Mouse (Mus musculus) heart, embryonic 11.5 days (tissue): ENCODE measurements around the gene Pmvk. TPM values are rescaled to one million over a fixed set of nuclear protein-coding genes. Genes with fewer than 3 reads are reported as not detected.

Experiments
- ATAC-seq: fragments of 200-750 bp; cut with Nextera tagmentation; replicated peaks from 2 replicates; pipeline ENCODE4 v1.8.0; 2017; ENCODE audit warnings: moderate library complexity; ENCODE audit not compliant: insufficient number of reproducible peaks, low FRiP score, low TSS enrichment
- H3K27ac ChIP-seq: fragments of 300-500 bp; sonication (generic); 2 replicates; pipeline ENCODE4 v1.5.1; 2014; ENCODE audit warnings: mild to moderate bottlenecking, low read depth, low read length
- H3K27me3 ChIP-seq: fragments of 300-500 bp; sonication (generic); 2 replicates; pipeline ENCODE4 v1.6.1; 2014; ENCODE audit warnings: mild to moderate bottlenecking, low read length, mixed read lengths; ENCODE audit not compliant: control insufficient read depth, insufficient read depth
- H3K36me3 ChIP-seq: fragments of 300-500 bp; sonication (generic); 2 replicates; pipeline ENCODE4 v1.6.1; 2014; ENCODE audit warnings: mild to moderate bottlenecking, low read length, moderate library complexity, mixed read lengths; ENCODE audit not compliant: control insufficient read depth, insufficient read depth
- H3K4me1 ChIP-seq: fragments of 300-500 bp; sonication (generic); 2 replicates; pipeline ENCODE4 v1.6.1; 2014; ENCODE audit warnings: low read length; ENCODE audit not compliant: control insufficient read depth, insufficient read depth
- H3K4me2 ChIP-seq: fragments of 300-500 bp; sonication (generic); 2 replicates; pipeline ENCODE4 v1.6.1; 2014; ENCODE audit warnings: mild to moderate bottlenecking, moderate library complexity
- H3K4me3 ChIP-seq: fragments of 300-500 bp; sonication (generic); 2 replicates; pipeline ENCODE4 v1.5.1; 2014; ENCODE audit warnings: low read depth, low read length
- H3K9ac ChIP-seq: fragments of 300-500 bp; sonication (generic); 2 replicates; pipeline ENCODE4 v1.6.1; 2014; ENCODE audit warnings: mild to moderate bottlenecking, low read depth, low read length, moderate library complexity
- H3K9me3 ChIP-seq: fragments of 300-500 bp; sonication (generic); replicated peaks from 2 replicates; pipeline ENCODE4 v1.6.1; 2016; ENCODE audit warnings: low read length; ENCODE audit not compliant: control insufficient read depth
- WGBS: fragments of 180-500 bp; shearing (Covaris S2); extraction: QIAGEN DNeasy Blood & Tissue Kit; methylation state at CpG from one replicate; pipeline ENCODE4 v1.1.7; 2014; ENCODE audit not compliant: insufficient replicate concordance; 5-methylcytosine and 5-hydroxymethylcytosine counted together
- polyA plus RNA-seq: library from polyadenylated mRNA; unstranded; fragments of >200 nt; fragmentation: Nextera tagmentation; extraction: Ambion mirVana; gene quantifications from 2 replicates; pipeline ENCODE4 v1.2.1, GENCODE M21; 2014

Pmvk gene
- polyA plus RNA-seq, 1 experiment from 2014 or later = 50.4 TPM

- H3K4me3 ChIP-seq = no peak overlapping the region
- no peaks in the 10 kb centered on the region for H3K36me3 ChIP-seq
- H3K27ac ChIP-seq = no peak overlapping the region
- no peaks in the 10 kb centered on the region for H3K27me3 ChIP-seq
- H3K9ac ChIP-seq = no peak overlapping the region
- no peaks in the 10 kb centered on the region for H3K9me3 ChIP-seq
- 39% methylated on average over 10 of the region's 10 CpGs for WGBS
- H3K4me2 ChIP-seq = 0 out of 2 replicates have a peak overlapping the region, but pooled peaks have one; percentile 16
- H3K4me1 ChIP-seq = peaks cover 17% of the 10 kb centered on the region
- ATAC-seq = no peak
These were observed 2.7 kb downstream of the Pmvk start for GRCm38 (mm10) chr3:89456726-89457665.

- 42% methylated on average over 13 of the region's 13 CpGs for WGBS
- Histone ChIP-seq H3K9ac (peak overlapping the region; percentile 87; the same call in 1 of the 2 replicates), H3K4me1 (peaks cover 14% of the 10 kb centered on the region)
These were observed 4.1 kb downstream of the Pmvk start for GRCm38 (mm10) chr3:89458372-89458964.

GRCm38 (mm10) chr3:89458965-89459807, 4.8 kb downstream of the Pmvk start:
- Histone ChIP-seq H3K4me1 (peaks cover 14% of the 10 kb centered on the region), H3K27ac (peak overlapping the region; percentile 85), H3K9me3 (no peaks in the 10 kb centered on the region), H3K4me2 (peak overlapping the region; percentile 88), H3K27me3 (no peaks in the 10 kb centered on the region), H3K4me3 (peak overlapping the region; percentile 60), H3K36me3 (no peaks in the 10 kb centered on the region), H3K9ac (peak overlapping the region; percentile 87)
- peak; percentile 87 for ATAC-seq
- 1% methylated on average over 35 of the region's 36 CpGs for WGBS

More at GRCm38 (mm10) chr3:89458372-89458964, 4.1 kb downstream of the Pmvk start:
- H3K27ac ChIP-seq = peak overlapping the region; percentile 85
- H3K9me3 ChIP-seq = no peaks in the 10 kb centered on the region
- H3K4me2 ChIP-seq = peak overlapping the region; percentile 88
- 0 out of 2 replicates have a peak, but pooled peaks have one; percentile 49 for ATAC-seq
- H3K4me3 ChIP-seq = peak overlapping the region; percentile 60
- no peaks in the 10 kb centered on the region for H3K36me3 ChIP-seq
- no peaks in the 10 kb centered on the region for H3K27me3 ChIP-seq

- Histone ChIP-seq H3K9me3 (no peaks in the 10 kb centered on the region), H3K27me3 (no peaks in the 10 kb centered on the region), H3K27ac (no peak overlapping the region), H3K4me1 (no peaks in the 10 kb centered on the region), H3K4me2 (no peak overlapping the region), H3K4me3 (no peak overlapping the region), H3K36me3 (peaks cover 4% of the 10 kb centered on the region; the same call in 1 of the 2 replicates), H3K9ac (no peak overlapping the region)
- ATAC-seq = no peak
- WGBS = 46% methylated on average over 4 of the region's 4 CpGs
These were observed 13.9 kb downstream of the Pmvk start for GRCm38 (mm10) chr3:89468268-89468667.

GRCm38 (mm10) chr3:89472280-89472679, 17.9 kb downstream of the Pmvk start:
- WGBS = 68% methylated on average over 7 of the region's 7 CpGs

GRCm38 (mm10) chr3:89473838-89474237, 19.5 kb downstream of the Pmvk start:
- Histone ChIP-seq H3K4me3 (no peak overlapping the region), H3K27ac (no peak overlapping the region), H3K4me1 (no peaks in the 10 kb centered on the region), H3K36me3 (no peaks in the 10 kb centered on the region), H3K9me3 (no peaks in the 10 kb centered on the region), H3K9ac (no peak overlapping the region), H3K27me3 (no peaks in the 10 kb centered on the region), H3K4me2 (no peak overlapping the region)
- ATAC-seq = no peak
- 69% methylated on average over 6 of the region's 6 CpGs for WGBS

More at GRCm38 (mm10) chr3:89472280-89472679, 17.9 kb downstream of the Pmvk start:
- Histone ChIP-seq H3K4me2 (no peak overlapping the region), H3K9ac (no peak overlapping the region), H3K4me1 (no peaks in the 10 kb centered on the region), H3K4me3 (no peak overlapping the region), H3K27ac (no peak overlapping the region), H3K27me3 (no peaks in the 10 kb centered on the region), H3K9me3 (no peaks in the 10 kb centered on the region), H3K36me3 (peaks cover 4% of the 10 kb centered on the region; the same call in 1 of the 2 replicates)
- ATAC-seq = no peak

- H3K36me3 ChIP-seq = no peaks in the 10 kb centered on the region
- 68% methylated on average over 6 of the region's 6 CpGs for WGBS
- no peak overlapping the region for H3K4me3 ChIP-seq
- H3K4me2 ChIP-seq = no peak overlapping the region
- no peaks in the 10 kb centered on the region for H3K4me1 ChIP-seq
- no peaks in the 10 kb centered on the region for H3K9me3 ChIP-seq
- H3K27me3 ChIP-seq = 0 out of 2 replicates have a peak, but pooled peaks cover 2% of the 10 kb centered on the region
- no peak for ATAC-seq
- H3K9ac ChIP-seq = no peak overlapping the region
- H3K27ac ChIP-seq = no peak overlapping the region
These were observed 24.7 kb downstream of the Pmvk start for GRCm38 (mm10) chr3:89479055-89479454.

GRCm38 (mm10) chr3:89481488-89481887, 27.1 kb downstream of the Pmvk start:
- Histone ChIP-seq H3K27ac (no peak overlapping the region), H3K4me1 (no peaks in the 10 kb centered on the region), H3K9me3 (no peaks in the 10 kb centered on the region), H3K9ac (no peak overlapping the region), H3K27me3 (0 out of 2 replicates have a peak, but pooled peaks cover 2% of the 10 kb centered on the region), H3K4me2 (no peak overlapping the region), H3K4me3 (no peak overlapping the region), H3K36me3 (no peaks in the 10 kb centered on the region)
- ATAC-seq = no peak
- 45% methylated on average over 2 of the region's 2 CpGs for WGBS
